Mouse (Mus musculus): ENCODE measurements around the gene Ifna1.
A peak's percentile ranks its signal among the peaks of the same experiment; 100 is the strongest.

Gene Ifna1

DNA sequence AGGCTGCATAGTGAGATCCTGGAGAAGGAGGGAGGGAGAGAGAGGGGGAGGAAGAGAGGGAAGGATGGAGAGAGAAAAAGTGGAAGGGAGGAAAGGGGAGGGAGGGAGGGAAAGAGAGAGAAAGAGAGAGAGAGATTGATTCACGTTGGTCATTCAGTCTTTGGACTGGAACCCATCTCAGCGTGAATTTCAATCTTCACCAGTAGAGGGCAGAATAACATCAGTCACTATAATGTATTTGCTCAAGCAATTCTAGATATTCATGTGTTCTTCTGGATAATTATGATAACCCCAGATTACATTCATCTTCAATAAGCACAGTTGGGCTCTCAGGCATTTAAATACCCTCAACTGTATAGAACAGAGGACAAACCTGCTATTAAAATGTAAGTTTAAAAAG lies 22.8 kb downstream of the Ifna1 start:
- DNase-seq (ENCODE audit: low read depth, low spot score): peak; percentile 41

- DNase-seq (ENCODE audit: low read depth, low spot score): no peak
Observed at GRCm38 (mm10) chr4:88875435-88876095, 25.7 kb downstream of the Ifna1 start.

- DNase-seq (ENCODE audit: low read depth, low spot score): no peak
Observed at GRCm38 (mm10) chr4:88876520-88876919, 26.6 kb downstream of the Ifna1 start.

GRCm38 (mm10) chr4:88878246-88878645 lies 28.4 kb downstream of the Ifna1 start:
- DNase-seq (ENCODE audit: low read depth, low spot score): no peak

DNA sequence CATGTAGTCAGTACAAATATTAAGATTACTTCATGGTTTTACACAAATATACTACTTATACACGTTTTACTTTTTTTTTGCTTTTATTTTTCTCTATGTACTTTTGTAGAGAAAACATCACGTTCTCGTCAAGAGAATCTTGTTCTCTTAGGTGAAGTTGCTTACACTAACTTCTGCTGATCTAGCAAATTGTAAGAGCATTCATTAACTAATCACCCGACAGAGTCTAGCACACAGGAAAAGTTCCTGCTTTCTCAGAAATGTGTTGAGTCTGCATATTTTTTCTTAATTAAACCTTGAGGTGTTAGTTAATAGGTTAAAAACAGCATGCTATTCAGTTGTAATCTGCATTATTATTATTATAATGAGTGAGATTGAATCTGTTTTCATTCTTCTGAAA lies 28.9 kb downstream of the Ifna1 start:
- no peak for DNase-seq (ENCODE audit: low read depth, low spot score)

GRCm38 (mm10) chr4:88880101-88880500 lies 30.2 kb downstream of the Ifna1 start, which contains the start of gene Ifne:
TSS of gene Ifne (minus strand) at chr4:88880201.
- no peak for DNase-seq (ENCODE audit: low read depth, low spot score)

DNA sequence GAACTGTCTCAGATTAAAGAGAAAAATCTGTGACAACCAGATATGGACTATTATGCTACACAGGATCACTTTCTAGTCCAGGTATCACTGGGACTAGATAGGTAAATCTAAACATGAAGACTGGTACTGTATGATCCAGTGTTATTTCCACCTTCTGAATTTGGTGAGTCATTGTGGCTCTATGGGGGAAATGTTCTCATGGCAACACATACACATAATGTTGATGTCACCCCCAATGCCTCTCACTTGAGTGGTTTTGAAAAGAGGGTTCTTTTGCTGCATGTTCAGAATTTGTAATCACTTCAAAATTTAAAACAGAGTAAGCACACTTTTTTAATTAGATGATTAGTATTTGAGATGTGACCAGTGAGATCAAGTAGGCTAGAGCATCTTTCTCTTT lies 38.3 kb downstream of the Ifna1 start:
- DNase-seq (ENCODE audit: low read depth, low spot score): no peak

DNA sequence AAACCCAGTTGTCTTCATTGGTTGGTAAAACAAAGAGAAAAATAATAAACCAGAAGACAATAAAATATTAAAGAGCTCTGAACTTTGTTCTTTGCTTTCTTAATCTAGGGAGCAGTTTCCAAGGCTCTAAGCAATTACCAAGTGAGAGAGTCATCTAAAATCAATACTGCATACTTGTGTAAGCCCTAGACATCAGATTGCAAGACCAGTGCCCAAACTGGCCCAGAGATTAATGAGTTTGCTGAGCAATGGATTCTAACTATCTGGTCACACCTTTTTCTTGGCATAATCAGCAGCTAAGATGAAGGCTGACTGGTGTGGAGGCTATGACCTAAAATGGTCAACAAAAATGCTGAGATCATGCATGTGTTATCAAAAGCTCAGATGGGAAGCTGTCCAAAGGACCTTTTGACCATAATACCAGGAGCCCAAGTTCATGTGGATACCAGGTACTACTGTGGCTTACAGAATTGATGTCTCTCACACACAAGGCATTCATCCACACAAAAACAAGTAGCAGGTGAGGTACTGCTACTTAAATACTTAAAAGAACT lies 43.4 kb downstream of the Ifna1 start:
- no peak for DNase-seq (ENCODE audit: low read depth, low spot score)

All from forelimb bud, embryonic 11.5 days (tissue).